Mouse (Mus musculus) ovary, postnatal 10 days (tissue): ENCODE results near the gene Hs3st3a1.

Experiments
- DNase-seq: peaks from one replicate; pipeline ENCODE4 v3.0.0; 2022; ENCODE audit warnings: low spot score

Hs3st3a1 gene

DNA sequence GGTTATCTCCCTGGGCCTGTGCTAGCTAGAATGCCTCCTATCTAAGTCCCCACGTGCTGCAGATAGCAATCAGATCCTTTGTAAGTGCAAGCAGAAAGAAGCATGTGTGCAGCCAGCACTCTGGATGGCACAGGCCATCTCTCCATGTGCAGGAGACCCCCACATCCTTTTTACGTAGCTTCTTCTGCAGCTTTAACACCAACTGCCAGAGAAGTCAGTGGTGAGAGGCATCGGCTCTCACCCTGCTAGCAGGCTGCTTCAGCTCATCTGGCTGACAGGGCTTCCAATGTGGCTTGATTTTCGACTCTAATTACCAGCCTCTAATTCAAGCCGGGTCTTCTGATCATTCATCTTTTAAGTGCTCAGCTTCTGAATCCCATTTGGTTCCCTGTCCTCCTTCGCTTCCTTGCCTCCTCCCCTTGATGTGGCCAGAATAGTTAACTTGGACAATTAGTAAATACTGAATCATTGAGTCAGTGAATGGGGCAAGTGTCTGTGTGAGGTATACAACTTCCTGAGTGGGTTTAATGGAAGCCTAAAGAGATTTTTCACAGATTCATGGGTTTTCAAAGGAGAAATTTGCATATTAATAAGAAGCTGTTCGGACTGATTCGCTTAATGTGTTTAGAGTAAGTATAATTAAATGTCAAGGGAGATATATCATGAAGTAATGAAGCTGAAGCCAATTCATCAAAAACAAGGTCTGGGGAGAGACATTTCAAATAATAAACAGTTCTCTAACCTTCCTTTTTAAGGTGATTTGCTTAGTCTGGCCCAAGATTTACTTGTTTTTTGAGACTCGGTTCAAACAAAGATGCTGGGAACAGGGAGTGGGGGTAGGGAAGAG is 54.7 kb downstream of the Hs3st3a1 start:
- no peak for DNase-seq

- DNase-seq, result no peak
Measured at GRCm38 (mm10) chr11:64494448-64494847, 59.3 kb downstream of the Hs3st3a1 start.

GRCm38 (mm10) chr11:64495935-64496334 is 60.8 kb downstream of the Hs3st3a1 start:
- DNase-seq, result no peak

DNA sequence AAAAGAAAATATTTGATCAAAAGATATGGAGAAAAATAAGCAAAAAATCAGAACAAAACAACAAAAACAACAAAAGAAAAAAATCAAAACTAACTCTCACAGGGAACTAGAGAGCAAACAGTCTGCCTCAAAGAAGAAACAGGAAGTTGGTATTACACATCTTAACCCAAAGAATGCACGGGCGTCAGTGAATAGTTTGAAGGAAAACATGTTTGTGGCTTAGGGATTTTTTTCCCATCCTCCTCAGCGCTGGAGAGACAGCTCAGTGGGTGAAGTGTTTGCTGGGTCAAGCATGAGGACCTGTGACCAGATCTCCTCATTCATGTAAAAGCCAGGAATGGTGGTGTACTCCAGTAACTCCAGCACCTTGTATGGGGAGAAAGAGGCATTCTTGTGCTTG is 61.5 kb downstream of the Hs3st3a1 start:
- DNase-seq, result no peak

- no peak for DNase-seq
Measured at GRCm38 (mm10) chr11:64500536-64501112, 65.5 kb downstream of the Hs3st3a1 start.

DNA sequence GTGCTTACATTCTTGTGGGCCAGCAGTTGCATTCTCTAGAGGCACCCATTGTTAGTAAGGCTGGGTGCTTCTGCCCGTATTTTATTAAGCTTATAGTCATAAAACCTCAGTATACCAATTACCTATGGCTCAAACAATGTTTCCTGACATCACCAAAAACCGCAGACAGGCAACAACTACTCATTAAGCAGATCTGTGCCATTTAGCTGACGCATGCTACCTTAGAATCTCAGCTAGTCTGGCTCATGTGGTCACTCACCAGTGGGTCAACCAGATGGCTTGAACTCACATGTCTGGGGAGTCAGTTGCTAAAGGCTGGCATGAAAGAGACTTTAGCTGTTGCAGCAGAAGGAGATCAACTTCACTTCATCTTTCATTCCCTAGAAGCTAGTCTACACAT is 67.9 kb downstream of the Hs3st3a1 start:
- DNase-seq, result no peak

- DNase-seq, result no peak
Measured at GRCm38 (mm10) chr11:64505924-64506323, 70.8 kb downstream of the Hs3st3a1 start.

GRCm38 (mm10) chr11:64507024-64507423 is 71.9 kb downstream of the Hs3st3a1 start:
- DNase-seq, result no peak

DNA sequence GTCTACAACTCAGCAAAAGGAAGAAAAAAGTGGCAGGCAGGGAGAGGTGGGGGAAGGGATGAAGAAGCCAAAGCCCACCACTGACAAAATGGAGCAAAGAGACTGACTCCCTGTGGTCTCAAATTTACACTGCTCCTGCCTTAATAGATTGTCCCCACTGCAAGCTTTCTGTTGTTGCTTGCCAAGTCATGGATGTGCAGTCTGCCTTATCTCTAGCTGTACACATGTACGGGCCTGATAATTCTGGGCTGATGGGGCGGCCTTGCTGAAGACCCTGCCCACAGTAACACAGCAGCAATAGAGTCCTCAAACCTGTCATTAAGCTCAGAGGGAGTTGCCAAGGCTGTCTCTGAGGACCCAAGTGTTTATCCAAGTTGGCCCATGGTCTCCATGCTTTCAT is 74.0 kb downstream of the Hs3st3a1 start:
- DNase-seq, result no peak

DNA sequence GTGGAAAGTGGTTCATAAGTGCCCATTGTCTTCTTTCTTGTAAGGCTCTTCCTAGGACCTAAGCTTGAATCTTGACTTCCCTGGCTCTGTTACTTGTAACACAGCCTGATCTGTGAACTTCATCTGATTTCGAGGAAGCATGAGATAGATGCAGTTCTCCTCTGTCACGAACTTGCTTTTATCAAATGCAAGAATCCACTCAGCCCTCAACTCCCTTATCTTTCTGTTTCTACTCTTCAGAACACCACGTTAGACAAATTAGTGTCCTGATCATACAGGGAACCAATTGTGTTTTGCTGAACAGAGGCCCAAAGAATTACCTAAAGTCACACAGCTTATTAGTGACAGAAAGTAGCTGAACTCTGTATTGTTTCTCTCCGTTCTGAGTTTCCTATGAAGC is 77.2 kb downstream of the Hs3st3a1 start:
- no peak for DNase-seq

DNA sequence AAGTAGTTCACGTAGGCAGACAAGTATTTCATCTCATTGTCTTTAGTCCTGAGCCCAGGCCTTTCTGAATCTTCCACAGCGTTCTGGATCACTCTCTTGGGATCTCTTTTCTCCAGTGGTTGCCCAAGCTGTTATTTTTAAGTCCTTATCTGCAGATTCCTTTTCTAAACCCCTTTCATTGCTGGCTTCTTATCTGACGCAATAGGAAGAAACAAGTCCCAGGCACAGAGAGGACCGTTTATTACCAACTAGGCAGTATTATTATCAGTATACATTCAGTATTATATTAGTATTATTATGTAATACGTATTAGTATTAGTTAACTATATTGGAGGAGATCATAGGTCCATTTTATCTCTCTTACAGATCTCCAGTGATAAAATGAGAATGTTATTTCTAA is 78.3 kb downstream of the Hs3st3a1 start:
- no peak for DNase-seq

GRCm38 (mm10) chr11:64516712-64517589 is 81.8 kb downstream of the Hs3st3a1 start:
- DNase-seq, result no peak

- DNase-seq, result no peak
Measured at GRCm38 (mm10) chr11:64518146-64518841, 83.2 kb downstream of the Hs3st3a1 start.

DNA sequence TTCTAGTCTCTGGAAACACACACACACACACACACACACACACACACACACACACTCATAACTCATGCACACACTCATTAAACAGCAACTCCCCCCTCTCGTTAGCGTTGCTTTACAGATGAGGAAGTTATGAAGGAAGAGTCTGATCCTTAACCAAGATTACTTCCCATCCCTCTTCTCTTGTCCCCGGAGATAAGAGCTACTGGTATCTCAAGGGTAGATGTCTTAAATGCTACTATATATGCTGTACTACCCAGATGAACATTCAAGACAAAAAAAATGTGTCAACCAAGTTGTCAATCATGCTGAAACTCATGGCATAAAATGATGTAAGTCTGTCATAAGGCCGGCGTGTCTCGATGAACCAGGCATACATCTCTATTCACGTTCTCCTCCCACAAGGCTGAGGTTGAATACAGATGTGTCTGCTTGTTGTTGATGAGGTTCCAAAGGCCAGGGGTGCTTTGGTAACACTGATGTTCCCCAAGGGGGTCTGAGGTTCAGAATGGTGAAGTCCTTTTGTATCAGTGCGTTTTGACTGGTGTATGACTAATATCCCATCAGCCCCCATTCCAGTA is 89.0 kb downstream of the Hs3st3a1 start:
- no peak for DNase-seq

- no peak for DNase-seq
Measured at GRCm38 (mm10) chr11:64537230-64537629, 102.1 kb downstream of the Hs3st3a1 start.

GRCm38 (mm10) chr11:64541866-64542265 is 106.7 kb downstream of the Hs3st3a1 start:
- DNase-seq, result no peak

DNA sequence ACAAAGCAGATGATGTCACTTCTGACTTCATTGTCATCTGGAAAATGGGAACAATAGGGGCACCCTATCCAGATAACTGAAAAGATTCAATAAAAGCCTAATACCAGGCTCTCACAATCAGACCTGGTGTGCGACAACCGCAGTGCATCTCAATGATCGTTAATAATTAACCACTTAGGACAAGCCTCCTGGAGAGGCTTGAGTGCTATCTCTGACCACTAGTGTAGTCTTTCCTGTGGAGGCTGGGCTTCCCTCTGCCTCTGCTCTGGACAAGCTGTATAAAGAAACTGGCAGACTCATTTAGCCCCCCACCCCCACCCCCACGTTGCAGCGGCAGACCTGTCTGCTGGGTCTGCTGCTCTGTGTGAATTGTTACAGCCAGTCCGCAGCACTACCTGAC is 107.2 kb downstream of the Hs3st3a1 start:
- DNase-seq, result no peak

GRCm38 (mm10) chr11:64543181-64543641 is 108.1 kb downstream of the Hs3st3a1 start:
- DNase-seq, result no peak

GRCm38 (mm10) chr11:64544236-64544635 is 109.1 kb downstream of the Hs3st3a1 start:
- DNase-seq, result no peak

DNA sequence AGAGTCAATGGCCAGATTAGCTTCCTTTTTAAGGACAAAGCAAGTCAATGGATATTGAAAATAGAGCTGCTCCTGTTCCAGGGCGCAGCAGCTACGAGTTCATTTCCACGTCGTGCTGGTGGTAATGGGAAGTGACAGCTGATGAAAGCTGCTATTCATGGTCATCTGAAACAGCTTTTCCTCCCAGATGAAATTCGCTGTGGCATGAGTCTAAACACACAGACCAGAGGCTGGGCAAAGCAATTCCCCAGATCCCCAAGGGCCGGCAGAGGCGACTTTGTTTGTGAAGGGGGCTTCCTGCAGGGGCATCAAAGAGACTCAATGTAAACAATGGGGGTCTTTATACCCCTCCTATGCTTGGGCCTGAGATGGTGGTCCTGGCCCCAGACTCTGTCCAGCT is 114.2 kb downstream of the Hs3st3a1 start:
- DNase-seq, result no peak

DNA sequence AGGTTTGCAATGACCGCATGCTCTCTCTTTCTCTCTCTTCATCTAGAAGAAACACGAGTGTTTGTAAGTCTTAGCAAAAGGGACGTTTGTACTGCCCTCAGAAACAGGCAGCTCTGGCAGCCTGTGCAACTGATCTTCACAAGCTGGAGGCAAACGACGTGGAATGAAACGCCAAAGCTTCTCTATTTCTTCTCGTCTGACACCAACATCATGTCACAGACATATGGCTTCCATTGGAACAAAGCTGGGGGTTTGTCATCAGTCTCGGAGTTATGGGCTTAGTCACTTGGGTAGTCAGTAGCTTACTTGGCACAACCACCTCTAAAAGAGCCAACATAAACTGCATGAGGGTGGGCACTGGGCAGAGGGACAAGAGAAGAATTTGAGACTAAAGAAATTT is 114.8 kb downstream of the Hs3st3a1 start:
- no peak for DNase-seq

- DNase-seq, result no peak
Measured at GRCm38 (mm10) chr11:64558282-64558681, 123.2 kb downstream of the Hs3st3a1 start.
